Mouse (Mus musculus) testis, adult 2 months (tissue): ENCODE results near the gene Cfap69.

Experiments
- CTCF ChIP-seq: fragments of 200-500 bp; IDR thresholded peaks from 2 replicates; pipeline ENCODE4 v1.5.1; 2012; ENCODE audit warnings: low read depth, mild to moderate bottlenecking, inconsistent platforms, low read length, moderate library complexity; ENCODE audit not compliant: control insufficient read depth, insufficient read depth, insufficient replicate concordance
- POLR2A ChIP-seq: fragments of 200-500 bp; IDR thresholded peaks from 2 replicates; pipeline ENCODE4 v1.6.1; 2012; ENCODE audit warnings: low read depth, mild to moderate bottlenecking, inconsistent platforms, low read length, moderate library complexity; ENCODE audit not compliant: control insufficient read depth

GRCm38 (mm10) chr5:5610540-5610939 lies 53.5 kb downstream of the Cfap69 start:
- TF ChIP-seq CTCF (no peak), POLR2A (no peak)
